In the genomic region with DNA sequence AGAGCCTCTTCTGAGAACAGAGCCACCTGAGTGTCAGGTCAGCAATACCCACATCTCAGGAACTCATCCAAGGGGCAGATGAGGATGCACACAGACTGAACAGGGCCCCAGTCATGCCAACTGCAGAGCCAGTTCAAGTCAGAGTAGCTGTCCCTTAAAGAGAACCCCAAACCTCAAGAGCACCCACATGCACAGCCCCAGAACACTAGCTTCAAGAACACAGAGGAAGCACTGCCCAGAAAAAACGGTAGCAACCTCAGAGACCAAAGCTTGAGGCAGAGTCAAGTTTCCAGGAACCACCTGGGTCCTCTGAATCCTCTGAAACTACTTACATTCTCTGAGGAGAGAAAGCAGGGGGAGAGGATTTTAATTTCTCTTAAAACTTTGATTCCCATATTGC, we compare ENCODE assay signal across 1 mouse cellular context.
TF ChIP-seq lines count a peak whose summit lies in the region.

No protein-coding gene starts in this region.

TF ChIP-seq in CH12.LX, 34 proteins besides CTCF, POLR2A, EP300 and RAD21:
- 0 out of 2 replicates have a peak, but pooled peaks have one; percentile 27 for TF ChIP-seq CHD1 (IDR thresholded peaks at IDR 0.05; ENCODE audit: low read depth, low read length)
- TF ChIP-seq ZKSCAN1 (IDR thresholded peaks at IDR 0.05; ENCODE audit: borderline replicate concordance, low read depth, low read length): no peak
